Mouse (Mus musculus) adrenal gland, adult 8-10 months (tissue): ENCODE results near the gene Cxcr5. TPM values are rescaled to one million over a fixed set of nuclear protein-coding genes. Genes with fewer than 3 reads are reported as not detected.

ENCODE experiments used
- DNase-seq: peaks from one replicate; pipeline ENCODE4 v3.0.0; 2022
- total RNA-seq, 4 experiments: library from RNA; stranded (reverse); gene quantifications; 2 replicates each; pipeline ENCODE4 v1.2.4; 2022

The Cxcr5 gene
- total RNA-seq, 4 experiments from 2014 or later, result 0.13 to 0.32 (median 0.18) TPM

DNA sequence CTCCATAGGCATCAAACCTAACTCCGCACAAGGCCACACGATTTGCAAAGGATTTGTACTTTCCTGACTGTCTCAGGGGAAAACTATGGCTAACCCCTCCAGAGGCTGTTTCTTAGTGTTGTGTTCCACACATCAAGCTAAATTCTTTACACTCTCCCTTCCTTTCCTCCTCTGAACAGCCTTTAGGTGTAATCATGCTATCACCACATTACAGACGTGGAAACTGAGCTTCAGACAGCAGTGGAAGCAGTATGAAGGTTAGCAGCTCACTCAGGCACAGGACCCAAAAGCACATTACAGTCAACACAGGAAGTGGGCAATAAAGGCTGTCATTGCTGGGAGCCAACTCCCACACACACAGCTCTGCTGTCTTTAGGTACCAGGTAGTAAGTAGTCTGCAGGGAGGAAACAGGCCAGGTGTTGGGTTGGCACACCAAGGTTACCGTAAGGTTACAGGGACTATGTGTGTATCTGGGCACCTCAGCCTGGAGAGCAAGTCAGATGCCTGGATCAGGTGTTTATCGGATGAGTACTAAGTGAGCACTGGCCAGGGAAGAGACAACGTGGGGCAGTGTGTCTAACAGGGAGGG lies 28.6 kb downstream of the Cxcr5 start:
- no peak for DNase-seq

DNA sequence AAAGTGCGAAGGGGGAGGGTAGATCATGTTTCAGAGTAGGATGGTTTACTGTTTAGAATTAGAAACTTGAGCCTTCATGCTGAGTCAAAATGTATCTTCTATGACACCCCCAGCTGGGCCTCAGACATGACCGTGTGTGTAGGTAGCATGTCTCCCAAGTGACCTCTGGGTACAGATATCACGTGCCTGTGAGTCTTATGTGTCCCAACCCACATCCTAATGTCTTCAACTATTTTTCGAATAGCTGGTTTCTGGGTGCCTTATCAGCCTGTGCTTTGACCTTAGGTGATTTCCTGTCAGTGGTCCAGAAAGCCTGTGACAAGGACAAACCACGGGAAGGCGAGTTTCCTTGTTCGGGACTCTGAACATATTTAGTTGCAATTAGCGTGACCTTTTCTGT lies 33.3 kb downstream of the Cxcr5 start:
- DNase-seq, result no peak

DNA sequence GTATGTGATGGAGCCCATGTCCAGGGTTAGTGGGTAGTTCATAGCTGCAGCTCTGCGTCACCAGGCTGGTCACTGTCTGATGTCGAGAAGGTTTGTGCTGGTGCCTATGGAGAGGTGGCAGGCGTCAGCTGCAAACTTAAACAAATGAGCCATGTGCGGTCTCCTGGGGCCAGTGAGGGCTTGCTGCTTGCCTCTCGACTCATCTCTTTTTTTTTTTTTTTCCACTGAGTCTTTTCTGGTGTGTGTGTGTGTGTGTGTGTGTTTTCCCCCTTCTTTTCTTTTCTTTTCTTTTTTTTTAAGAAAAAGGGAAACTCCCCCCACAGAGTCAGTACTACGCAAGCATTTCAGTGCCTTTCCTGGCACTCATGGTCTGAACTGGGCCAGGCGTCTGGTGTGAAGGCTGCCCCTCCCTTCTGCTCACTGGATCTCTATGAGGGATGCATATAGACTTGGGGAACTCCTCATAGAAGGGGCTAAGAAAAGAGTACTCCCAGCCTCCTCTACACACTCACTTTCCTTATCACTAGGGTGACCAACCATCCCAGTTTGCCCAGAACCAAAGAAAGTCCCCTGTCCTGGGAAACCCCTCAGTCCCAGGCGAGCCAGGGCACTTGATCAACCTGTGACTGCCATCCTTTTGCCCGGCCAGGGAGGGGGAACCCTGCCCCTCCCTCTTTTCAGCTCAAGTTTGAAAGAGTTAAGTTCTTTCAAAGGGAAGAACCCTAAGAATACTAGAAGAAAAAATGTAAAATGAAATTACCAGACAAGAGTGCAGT lies 35.2 kb downstream of the Cxcr5 start:
- DNase-seq, result no peak

DNA sequence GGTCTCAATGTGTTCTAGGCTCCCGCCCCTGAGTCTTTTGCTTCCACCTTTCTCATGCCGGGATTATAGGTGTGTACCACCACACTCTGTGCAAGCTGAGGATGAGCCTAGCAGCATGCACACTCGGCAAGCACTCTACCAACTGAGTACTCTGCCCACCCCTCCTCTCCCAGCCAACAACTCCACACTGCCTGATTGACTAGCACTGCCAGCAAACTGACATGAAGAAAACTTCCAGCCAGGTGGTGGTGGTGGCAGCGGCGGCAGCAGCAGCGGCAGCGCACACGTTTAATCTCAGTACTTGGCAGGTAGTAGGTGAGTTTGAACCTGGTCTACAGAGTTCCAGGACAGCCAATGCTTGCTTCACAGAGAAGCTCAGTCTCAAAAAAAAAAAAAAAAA lies 36.1 kb downstream of the Cxcr5 start:
- DNase-seq, result no peak

DNA sequence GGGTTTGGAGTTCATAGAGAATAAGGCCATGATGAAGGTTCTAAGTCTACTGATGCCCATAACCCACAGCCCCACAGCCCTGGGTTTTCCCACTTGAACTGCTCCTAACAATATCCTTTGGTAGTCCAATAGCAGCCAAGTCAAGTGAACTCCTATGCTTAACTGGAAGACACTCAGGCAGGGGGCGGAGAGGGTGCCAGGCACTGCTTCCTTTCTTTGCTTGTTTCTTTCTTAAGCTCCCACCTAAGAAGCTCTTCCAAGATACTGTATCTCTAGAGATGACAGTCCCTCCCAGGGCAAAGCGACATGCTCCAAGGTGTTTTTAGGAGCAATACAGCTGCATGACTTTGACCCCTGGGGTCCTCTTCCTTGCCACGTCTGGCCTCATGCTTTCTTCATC lies 36.7 kb downstream of the Cxcr5 start:
- DNase-seq, result no peak

DNA sequence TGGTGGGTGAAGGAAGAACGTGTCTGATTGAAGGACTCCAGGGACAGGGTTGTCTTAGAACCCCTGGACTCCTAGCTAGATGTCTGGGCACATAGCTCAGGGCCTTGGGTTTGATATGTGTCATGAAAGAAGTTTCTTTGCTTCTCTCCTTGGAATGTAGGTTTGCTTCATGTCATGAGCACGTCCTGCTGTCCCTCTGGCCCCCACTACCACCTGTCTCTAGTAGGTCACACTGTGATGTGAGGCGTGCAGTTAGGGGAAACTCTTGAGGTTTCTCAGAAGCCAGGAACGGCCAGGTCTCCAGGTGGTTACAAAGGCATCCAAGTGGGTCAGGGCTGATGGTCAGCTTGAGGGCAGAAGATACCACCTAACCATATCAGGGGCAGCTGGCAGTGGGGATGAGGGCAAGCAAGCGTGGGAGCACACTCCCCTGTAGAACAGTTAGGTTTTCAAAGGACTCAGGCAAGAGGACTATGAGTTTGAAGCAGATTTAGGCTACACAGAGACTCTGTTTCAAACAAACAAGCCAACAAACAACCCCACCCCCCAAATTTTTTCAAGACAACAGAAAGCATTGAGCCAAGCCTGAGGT lies 37.3 kb downstream of the Cxcr5 start:
- no peak for DNase-seq

DNA sequence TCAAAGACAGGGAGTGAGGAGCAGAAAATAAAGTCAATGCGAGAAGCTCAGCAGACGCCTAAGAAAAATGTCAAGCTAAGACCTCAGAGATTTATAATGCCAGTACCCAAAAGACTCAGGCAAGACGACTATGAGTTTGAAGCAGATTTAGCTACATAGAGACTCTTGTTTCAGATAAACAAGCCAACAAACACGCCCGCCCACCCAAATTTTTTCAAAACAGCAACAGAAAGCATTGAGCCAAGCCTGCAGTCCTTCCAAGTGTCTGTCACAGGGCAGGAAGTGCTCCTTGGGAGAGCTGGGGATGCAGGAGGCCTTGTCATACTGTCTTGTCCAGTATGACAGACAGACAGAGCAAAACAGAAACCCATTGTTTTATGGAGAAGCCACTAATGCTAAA lies 38.0 kb downstream of the Cxcr5 start:
- DNase-seq, result no peak

DNA sequence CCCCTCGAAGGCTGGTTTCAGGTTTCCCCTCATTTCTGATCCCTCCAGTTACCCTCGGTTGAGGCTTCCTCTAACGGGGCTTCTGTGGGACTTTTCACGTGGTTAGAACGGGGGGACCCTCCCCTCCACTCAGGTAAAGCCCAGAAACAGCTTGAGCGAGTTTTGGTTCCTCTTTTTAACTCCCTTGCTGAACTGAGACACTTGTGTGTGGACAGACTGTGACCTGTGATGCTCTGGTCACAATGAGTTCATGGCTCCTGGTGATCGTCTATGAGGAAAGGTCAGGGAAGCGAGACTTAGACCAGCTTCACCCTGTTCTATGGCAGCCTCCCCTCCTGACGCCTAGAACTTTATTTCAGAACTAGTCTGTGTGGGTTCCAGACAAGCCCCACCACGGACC lies 39.8 kb downstream of the Cxcr5 start:
- no peak for DNase-seq

DNA sequence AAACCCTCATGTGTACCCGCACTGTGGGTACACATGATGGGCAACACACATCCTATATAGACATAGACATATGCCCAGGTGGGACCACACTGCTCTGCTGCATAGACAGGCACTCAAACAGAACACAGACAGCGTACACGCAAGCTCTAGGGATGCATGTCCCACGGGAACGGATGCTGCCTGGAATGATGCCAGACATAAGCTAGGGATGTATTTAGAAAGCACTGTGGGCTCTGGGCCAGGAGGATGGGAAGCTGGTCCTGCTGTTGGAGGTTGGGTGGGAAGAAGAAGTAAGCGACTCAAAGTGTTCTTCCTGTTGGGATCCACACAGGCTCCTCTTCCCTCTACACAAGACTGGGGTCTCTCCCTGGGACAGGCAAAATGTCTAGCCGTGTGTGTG lies 43.6 kb downstream of the Cxcr5 start:
- DNase-seq, result no peak

DNA sequence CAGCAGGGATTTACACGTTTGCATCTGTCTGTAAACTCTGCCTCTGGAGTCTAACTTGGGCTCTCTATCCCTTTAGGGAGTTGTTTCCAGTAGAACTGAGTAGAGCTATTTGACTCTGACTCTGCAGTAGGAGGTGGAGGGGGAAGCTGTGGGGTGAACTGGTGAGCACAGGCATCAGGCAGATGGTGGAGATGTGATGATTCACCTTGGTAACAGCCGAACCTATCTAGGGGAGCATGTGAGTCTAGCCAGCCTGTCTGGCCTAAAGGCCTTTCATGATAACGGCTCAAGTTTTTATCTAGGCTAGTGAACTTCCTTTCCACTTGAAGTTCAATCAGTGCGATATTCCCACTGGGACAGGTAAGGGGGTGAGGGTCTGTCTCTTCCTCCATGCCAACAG lies 44.3 kb downstream of the Cxcr5 start:
- no peak for DNase-seq

DNA sequence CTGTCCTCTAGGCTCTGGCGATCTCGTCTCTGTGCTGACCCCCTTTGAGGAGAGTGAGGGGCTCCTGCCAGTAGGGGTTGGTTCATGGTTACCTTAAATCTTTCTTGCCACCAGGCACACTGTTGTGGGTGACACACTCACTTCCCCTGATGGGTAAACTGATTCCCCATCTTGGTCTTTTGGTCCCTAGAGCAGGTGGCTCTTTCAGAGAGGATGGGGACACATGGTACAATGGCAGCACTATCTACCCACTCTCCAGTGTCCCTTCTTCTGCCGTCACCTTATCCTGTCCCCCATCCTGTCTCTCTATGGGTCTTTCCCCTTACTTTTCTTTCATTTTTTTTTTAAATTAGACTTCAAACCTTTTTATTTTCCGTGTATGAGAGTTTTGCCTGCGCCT lies 45.8 kb downstream of the Cxcr5 start:
- DNase-seq, result no peak

DNA sequence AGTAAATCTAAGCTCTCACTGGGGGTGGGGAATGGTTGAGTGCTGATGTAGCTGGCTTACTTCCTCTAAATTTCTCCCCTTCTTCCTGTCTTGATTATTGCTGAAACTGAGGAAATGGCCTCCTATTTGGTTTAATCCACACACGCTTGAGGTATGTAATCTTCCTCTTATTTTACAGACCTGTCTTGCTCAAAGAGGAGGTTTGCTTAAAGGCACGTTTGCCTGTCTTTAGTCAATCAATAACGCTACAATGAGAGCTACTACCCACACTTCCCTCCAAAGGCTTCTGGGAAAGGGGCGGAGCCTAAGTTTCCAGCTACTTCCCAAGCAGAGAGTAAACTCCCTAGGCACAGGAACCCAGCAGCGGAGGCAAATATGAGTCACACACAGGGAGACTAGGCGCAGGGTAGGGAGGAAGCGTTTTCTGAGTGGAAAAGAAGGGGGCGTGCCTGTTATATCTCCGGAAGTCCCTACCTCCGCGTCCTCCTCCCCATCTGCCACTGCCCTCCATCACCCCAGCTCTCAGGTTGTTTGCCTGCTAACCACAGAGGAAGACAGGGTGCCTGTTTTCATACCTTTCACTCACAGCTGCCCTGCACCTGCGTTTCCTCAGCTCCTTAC lies 46.4 kb downstream of the Cxcr5 start:
- DNase-seq, result no peak

DNA sequence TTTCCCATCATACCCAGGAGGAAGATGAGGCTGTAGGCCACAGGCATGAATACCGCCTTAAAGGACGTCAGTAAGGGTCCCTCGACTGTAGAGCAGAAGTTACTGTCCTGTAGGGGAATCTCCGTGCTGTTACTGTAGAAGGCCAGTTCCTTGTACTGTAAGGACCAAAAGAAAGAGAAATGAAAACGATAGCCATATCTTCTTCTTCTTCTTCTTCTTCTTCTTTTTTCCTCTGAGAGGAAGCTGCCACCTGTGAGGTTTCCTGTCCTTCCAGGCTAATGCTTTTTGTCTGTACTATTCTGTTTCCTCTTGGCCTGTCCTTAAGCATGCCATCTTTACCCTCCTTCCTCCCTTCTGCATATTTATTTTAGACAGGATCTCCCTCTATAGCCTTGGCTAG lies 47.5 kb downstream of the Cxcr5 start:
- no peak for DNase-seq

DNA sequence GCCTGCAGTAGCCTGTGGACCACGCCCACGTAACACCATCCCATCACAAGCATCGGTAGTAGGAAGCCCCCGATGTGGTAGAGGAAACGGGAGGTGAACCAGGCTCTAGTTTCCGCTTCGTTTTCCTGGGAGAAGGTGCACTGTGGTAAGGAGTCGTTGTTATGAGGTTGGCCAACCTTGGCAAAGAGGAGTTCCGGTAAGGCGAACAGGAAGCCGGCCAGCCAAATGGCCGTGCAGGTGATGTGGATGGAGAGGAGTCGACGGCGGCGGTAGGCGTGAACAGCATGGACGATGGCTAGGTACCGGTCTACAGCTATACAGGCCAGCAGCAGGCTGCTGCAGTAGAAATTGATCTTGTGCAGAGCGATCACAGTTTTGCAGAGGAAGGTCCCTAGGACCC lies 48.1 kb downstream of the Cxcr5 start:
- DNase-seq, result no peak

DNA sequence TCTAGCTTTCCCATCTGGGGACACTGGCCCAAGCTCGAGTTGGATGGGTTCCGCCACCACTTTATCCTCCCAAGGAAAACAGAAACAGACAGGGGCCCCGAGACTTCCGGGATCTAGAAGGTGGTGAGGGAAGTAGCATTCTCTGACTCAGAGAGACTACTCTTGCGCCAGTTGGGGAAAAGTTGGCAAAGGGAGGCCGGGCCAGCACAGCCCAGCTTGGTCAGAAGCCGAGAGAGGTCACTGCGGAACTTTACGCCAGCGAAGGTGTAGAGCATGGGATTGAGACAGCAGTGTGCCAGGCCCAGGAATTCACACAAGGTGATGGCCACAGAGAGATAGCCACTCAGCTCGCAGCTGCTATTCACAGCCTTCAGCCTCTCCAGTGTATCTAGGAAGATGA lies 48.6 kb downstream of the Cxcr5 start:
- DNase-seq, result no peak

DNA sequence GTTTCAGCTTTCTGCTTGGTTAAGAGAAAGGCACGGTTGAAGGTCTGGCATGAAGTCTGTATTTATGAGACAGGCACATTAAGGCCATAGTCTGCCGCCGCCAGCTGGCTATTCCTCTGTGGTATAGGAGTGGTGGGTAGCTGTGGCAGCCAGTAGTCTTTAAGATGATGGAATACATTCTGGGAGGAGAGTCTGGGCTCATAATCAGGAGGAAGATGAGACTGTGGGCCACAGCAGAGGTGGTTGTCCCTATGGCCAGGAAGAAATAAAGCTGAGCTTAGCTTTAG lies 49.0 kb downstream of the Cxcr5 start:
- no peak for DNase-seq

DNA sequence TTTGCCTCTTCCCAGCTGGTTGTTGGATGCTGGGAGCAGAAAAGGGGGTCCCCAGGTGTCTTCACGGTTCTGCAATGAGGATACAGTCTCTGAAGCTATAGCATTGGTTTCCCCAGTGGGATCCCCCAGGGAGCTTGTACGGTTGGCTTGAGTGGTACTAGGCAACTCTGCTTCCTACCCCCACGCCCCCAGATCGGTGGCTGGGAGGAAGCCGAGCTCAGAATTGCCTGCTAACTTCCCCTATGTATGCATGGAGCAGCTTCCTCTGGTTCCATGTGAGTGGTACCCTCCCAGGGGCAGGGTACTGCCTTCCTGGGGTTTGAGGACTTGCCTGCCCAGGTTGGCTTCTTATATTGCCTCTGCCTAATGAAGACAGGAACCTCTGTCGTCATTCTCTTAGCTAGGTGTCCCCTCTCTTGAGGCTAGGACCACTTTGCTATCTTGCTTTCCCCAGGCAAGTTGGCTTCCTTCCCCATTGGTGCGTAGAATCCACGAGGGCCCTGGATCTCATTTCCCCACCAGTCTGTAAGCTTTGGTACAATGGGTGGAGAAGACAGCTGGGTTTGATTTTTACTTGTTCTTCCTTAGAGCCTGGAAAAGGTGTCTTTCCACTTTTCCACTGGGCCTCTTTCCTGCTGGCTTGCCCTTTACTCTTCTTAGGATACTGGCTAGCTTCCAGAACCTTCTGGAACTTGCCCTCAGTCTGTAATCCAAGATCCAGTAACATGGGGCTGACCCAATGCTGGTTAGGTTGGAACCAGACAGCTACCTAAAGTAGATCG lies 49.6 kb downstream of the Cxcr5 start:
- DNase-seq, result no peak

DNA sequence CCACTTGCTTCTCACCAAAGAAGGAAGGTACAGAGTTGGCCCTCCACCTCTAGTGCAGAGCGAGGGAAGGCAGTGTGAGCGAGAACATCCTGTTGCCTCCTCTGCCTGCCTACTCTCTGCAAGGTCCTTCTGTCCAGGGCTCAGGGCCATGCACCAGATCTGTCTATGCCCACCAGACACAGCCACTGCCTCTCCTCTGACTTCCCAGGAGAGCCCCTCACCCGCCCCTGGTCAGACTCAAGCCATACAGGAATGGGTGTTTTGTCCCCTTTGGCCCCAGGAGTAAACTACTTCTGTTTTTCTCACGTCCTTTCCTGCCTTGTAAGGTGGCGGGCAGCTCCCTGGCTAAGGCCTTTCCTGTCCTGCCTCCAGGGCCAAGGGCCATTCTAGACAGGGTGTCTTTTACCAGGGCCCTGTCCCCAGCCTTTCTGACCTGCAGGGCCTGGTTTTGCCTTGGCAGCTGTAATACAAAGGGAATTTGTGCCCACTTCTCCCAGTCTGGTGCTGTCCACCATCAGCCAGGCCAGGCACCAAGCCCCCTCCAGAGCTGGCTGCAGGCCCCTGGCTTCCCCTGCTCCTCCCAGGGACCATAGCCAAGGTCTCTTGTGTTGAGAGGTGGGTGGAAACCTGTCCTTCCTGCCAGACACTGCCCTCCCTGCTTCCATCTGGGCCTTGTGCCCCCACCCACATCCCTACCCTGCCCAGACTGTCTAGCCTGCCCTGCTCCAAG lies 50.6 kb downstream of the Cxcr5 start:
- no peak for DNase-seq

DNA sequence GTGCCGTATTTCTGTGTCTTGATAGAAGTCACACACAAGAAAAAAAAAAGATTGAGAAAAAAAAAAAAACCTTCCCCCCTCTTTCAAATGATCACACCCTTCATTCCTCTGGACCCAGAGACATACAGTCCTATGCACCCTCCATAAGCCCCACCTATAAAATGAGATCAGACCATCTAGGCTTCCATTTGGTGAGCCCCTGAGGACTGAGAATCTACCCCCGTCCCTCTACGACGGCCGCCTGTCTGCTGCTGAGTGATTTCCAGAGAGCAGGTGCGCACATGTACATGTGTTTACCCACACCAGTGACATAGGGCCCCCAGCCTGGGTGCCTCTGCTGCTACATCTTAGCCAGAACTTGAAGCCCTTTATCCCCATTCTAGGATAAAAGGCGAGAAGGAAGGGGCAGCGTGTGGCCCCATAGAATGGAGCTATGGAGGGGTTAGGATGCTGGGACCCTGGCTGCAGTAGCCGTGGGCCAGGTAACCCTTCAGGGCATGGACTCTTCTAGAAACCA lies 51.3 kb downstream of the Cxcr5 start:
- DNase-seq, result no peak

DNA sequence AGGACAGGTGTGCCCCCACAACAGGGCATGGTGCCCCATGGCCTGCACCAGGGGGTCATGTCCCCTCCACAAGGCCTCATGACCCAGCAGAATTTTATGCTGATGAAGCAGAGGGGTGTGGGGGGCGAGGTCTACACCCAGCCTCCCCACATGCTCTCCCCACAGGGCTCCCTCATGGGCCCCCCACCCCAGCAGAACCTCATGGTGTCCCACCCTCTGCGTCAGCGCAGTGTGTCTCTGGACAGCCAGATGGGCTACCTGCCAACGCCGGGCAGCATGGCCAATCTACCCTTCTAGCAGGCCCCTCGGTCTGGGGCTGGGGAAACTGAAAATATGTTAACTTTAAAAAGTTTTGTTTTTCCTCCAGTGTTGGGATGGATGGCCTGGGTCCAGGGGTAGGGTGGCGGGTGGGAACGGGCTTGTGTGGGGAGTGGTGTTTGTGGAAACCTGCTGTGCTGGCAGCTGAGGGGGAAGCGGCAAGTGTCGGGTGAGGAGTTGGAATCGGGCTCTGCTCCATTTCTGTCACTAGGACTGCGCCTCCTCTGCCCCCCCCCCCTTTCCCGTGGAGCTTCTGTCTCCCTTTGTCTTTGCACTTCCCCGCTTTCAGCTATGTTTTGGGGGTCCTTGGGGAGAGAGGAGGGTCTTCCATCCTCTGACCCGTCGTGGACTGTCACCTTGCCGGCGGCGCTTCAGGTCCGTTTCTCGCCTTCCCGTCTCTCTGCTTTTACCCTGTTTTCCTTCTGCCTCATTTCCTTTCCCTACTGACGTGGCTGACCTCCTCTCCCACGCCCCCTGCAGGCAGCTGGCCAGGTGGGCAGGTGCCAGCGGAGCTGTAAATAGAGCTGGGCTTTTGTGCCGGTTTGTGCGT lies 52.0 kb downstream of the Cxcr5 start:
- peak; percentile 81 for DNase-seq
